Mouse (Mus musculus) layer of hippocampus, adult 2 months (tissue): ENCODE data around the gene Trim60. TPM values are rescaled to one million over a fixed set of nuclear protein-coding genes. Genes with fewer than 3 reads are reported as not detected.
"Not testable (repeated sequence)": the region's sequence is repeated elsewhere in the genome, so short reads cannot be mapped to it uniquely, and the experiment has no call there.

ENCODE experiments used
- DNase-seq, 2 experiments: peaks; one replicate each; pipeline ENCODE4 v3.0.0; 2022; ENCODE audit warnings: low spot score in 2 of 2
- H3K27ac ChIP-seq: fragments of 200-600 bp; 2 replicates; pipeline ENCODE4 v1.8.1; 2022
- H3K4me3 ChIP-seq: fragments of 200-600 bp; 2 replicates; pipeline ENCODE4 v1.8.1; 2022; ENCODE audit warnings: mild to moderate bottlenecking
- CTCF ChIP-seq: fragments of 200-600 bp; conservative IDR thresholded peaks from 2 replicates; pipeline ENCODE4 v1.8.1; 2022; ENCODE audit warnings: antibody characterized with exemption, mild to moderate bottlenecking, moderate library complexity
- total RNA-seq, 2 experiments: library from RNA; stranded (reverse); gene quantifications; 2 replicates each; pipeline ENCODE4 v1.2.3; 2021

The Trim60 gene
- total RNA-seq, 2 experiments from 2014 or later, result not detected

GRCm38 (mm10) chr8:65033056-65033455 lies 14.7 kb upstream of the Trim60 start:
- DNase-seq, result no peak
- no peak for TF ChIP-seq CTCF
- no peak overlapping the region for H3K4me3 ChIP-seq
- no peak overlapping the region for H3K27ac ChIP-seq

- Histone ChIP-seq H3K4me3 (no peak overlapping the region), H3K27ac (no peak overlapping the region)
- no peak for DNase-seq
- TF ChIP-seq CTCF, result no peak
These were observed 13.7 kb upstream of the Trim60 start for GRCm38 (mm10) chr8:65032107-65032506.

GRCm38 (mm10) chr8:65030735-65031485 lies 12.5 kb upstream of the Trim60 start:
- TF ChIP-seq CTCF, result no peak
- no peak overlapping the region for H3K4me3 ChIP-seq
- no peak overlapping the region for H3K27ac ChIP-seq
- no peak for DNase-seq

- TF ChIP-seq CTCF, result no peak
- DNase-seq, result no peak
- no peak overlapping the region for H3K4me3 ChIP-seq
- H3K27ac ChIP-seq, result no peak overlapping the region
These were observed 11.4 kb upstream of the Trim60 start for GRCm38 (mm10) chr8:65029776-65030175.

GRCm38 (mm10) chr8:65028959-65029686 lies 10.7 kb upstream of the Trim60 start:
- DNase-seq, result no peak
- no peak overlapping the region for H3K4me3 ChIP-seq
- TF ChIP-seq CTCF, result 0 out of 2 replicates have a peak, but pooled peaks have one; percentile 21

GRCm38 (mm10) chr8:65022485-65022884 lies 4.1 kb upstream of the Trim60 start:
- H3K4me3 ChIP-seq, result no peak overlapping the region
- TF ChIP-seq CTCF, result peak; percentile 88
- DNase-seq, result peak; percentile 39 to 81
- no peak overlapping the region for H3K27ac ChIP-seq

More at GRCm38 (mm10) chr8:65028959-65029686, 10.7 kb upstream of the Trim60 start:
- H3K27ac ChIP-seq, result no peak overlapping the region

GRCm38 (mm10) chr8:65007616-65008015 lies 10.8 kb downstream of the Trim60 start:
- H3K27ac ChIP-seq, DNase-seq, H3K4me3 ChIP-seq: not testable (repeated sequence)

- no peak for TF ChIP-seq CTCF
- H3K4me3 ChIP-seq, result no peak overlapping the region
- H3K27ac ChIP-seq, result no peak overlapping the region
- no peak for DNase-seq
These were observed 19.5 kb downstream of the Trim60 start for GRCm38 (mm10) chr8:64998806-64999365.

GRCm38 (mm10) chr8:64987731-64988130 lies 30.7 kb downstream of the Trim60 start, which contains the start of gene Trim75:
TSS of gene Trim75 (minus strand) at chr8:64987831.
- no peak for TF ChIP-seq CTCF
- H3K27ac ChIP-seq, result no peak within 1 kb of the TSS
- DNase-seq, result no peak
- H3K4me3 ChIP-seq, result no peak within 1 kb of the TSS

GRCm38 (mm10) chr8:64983150-64983897 lies 35.1 kb downstream of the Trim60 start:
- no peak for TF ChIP-seq CTCF
- H3K4me3 ChIP-seq, result no peak overlapping the region
- no peak for DNase-seq
- no peak overlapping the region for H3K27ac ChIP-seq

- TF ChIP-seq CTCF, result peak; percentile 69
- no peak for DNase-seq
- Histone ChIP-seq H3K27ac (no peak overlapping the region), H3K4me3 (no peak overlapping the region)
These were observed 55.5 kb downstream of the Trim60 start for GRCm38 (mm10) chr8:64962836-64963235.

GRCm38 (mm10) chr8:64959025-64959424 lies 59.4 kb downstream of the Trim60 start:
- no peak overlapping the region for H3K4me3 ChIP-seq
- TF ChIP-seq CTCF, result no peak

GRCm38 (mm10) chr8:64952101-64952500 lies 66.3 kb downstream of the Trim60 start:
- H3K27ac ChIP-seq, result no peak overlapping the region
- no peak for DNase-seq
- no peak for TF ChIP-seq CTCF
- H3K4me3 ChIP-seq, result no peak overlapping the region

More at GRCm38 (mm10) chr8:64959025-64959424, 59.4 kb downstream of the Trim60 start:
- no peak for DNase-seq
- H3K27ac ChIP-seq, result no peak overlapping the region

Other genes with a start within 250 kb of the Trim60 start
- 100 to 1,000 TPM; 303 to 323 TPM for gene Klhl2, start 168.6 kb downstream of the Trim60 start, total RNA-seq
- gene Tmem192, start 71.4 kb downstream of the Trim60 start, total RNA-seq, result 10 to 100 TPM; 19.8 to 24.4 TPM
- gene Trim75, start 30.8 kb downstream of the Trim60 start, total RNA-seq, result not detected
- not detected for gene Trim61, start 61 bp downstream of the Trim60 start, total RNA-seq
- under 1 TPM in 1 of 2 experiments, not detected in 1; 0.91 TPM for gene Apela, start 18.8 kb upstream of the Trim60 start, total RNA-seq
- not detected for gene Gm10663, start 56.4 kb upstream of the Trim60 start, total RNA-seq
- gene BC030870, start 111.0 kb upstream of the Trim60 start, total RNA-seq, result not detected